Comparison of ENCODE assay signal across 8 mouse cellular contexts in genomic region chr12:84192280-84192679, GRCm38 (mm10). TPM values are rescaled to one million over a fixed set of nuclear protein-coding genes. Genes with fewer than 3 reads are reported as not detected.
DNase-seq lines count a peak whose midpoint lies in the region; ATAC-seq lines count a peak whose summit lies in the region.

No protein-coding gene starts in this region.

- no peaks in the 10 kb centered on the region for H3K36me3 ChIP-seq in limb, embryonic 12.5 days
- no peaks in the 10 kb centered on the region for H3K36me3 ChIP-seq in neural tube, embryonic 15.5 days

- peak overlapping the region; percentile 91 for H3K9ac ChIP-seq in limb, embryonic 12.5 days (replicated peaks)
- H3K9ac ChIP-seq in neural tube, embryonic 15.5 days (replicated peaks), result peak overlapping the region; percentile 85

- H3K4me2 ChIP-seq in limb, embryonic 12.5 days, result peak overlapping the region; percentile 98
- H3K4me2 ChIP-seq in neural tube, embryonic 15.5 days, result peak overlapping the region; percentile 92

- no peak for ATAC-seq in limb, embryonic 12.5 days (ENCODE audit: insufficient number of reproducible peaks, insufficient read depth, low FRiP score, low TSS enrichment, low read depth)
- ATAC-seq in neural tube, embryonic 15.5 days (ENCODE audit: low FRiP score), result no peak

- peaks cover 86% of the 10 kb centered on the region for H3K4me1 ChIP-seq in limb, embryonic 12.5 days (replicated peaks)
- peaks cover 79% of the 10 kb centered on the region for H3K4me1 ChIP-seq in neural tube, embryonic 15.5 days

- 2% methylated on average over 13 of the region's 13 CpGs for WGBS in limb, embryonic 12.5 days
- 1% methylated on average over 13 of the region's 13 CpGs for WGBS in neural tube, embryonic 15.5 days

- 0 out of 2 replicates have a peak, but pooled peaks cover 5% of the 10 kb centered on the region for H3K27me3 ChIP-seq in limb, embryonic 12.5 days
- H3K27me3 ChIP-seq in neural tube, embryonic 15.5 days (replicated peaks), result no peaks in the 10 kb centered on the region

- DNase-seq in cerebellum, adult 9-10 months, result peak; percentile 36
- DNase-seq in cerebellum, postnatal 36 days, result no peak
- peak; percentile 41 to 59 for DNase-seq in spleen, postnatal 36 days (ENCODE audit: low spot score in 2 of 2)
- DNase-seq in spleen, postnatal 4 days (ENCODE audit: low spot score in 2 of 2), result no peak
- DNase-seq in gastrocnemius, adult 18-20 months (ENCODE audit: low spot score), result no peak
- no peak for DNase-seq in layer of hippocampus, postnatal 14 days (ENCODE audit: low spot score in 2 of 2)

- no peak overlapping the region for H3K27ac ChIP-seq in limb, embryonic 12.5 days
- peak overlapping the region; percentile 94 for H3K27ac ChIP-seq in neural tube, embryonic 15.5 days (replicated peaks)

- peak overlapping the region; percentile 78 for H3K4me3 ChIP-seq in limb, embryonic 12.5 days (replicated peaks)
- peak overlapping the region; percentile 81 for H3K4me3 ChIP-seq in neural tube, embryonic 15.5 days (replicated peaks)

- no peaks in the 10 kb centered on the region for H3K9me3 ChIP-seq in limb, embryonic 12.5 days
- H3K9me3 ChIP-seq in neural tube, embryonic 15.5 days (replicated peaks), result no peaks in the 10 kb centered on the region

RNA-seq across cellular contexts. Expression of gene Elmsan1, which starts 26.4 kb away (rescaled TPM):
- 7.0 and 8.6 TPM in 2 replicates for polyA plus RNA-seq in limb, embryonic 12.5 days (2016; fragmentation: Nextera tagmentation; extraction: Ambion mirVana)
- polyA plus RNA-seq in neural tube, embryonic 15.5 days (2015; fragmentation: Nextera tagmentation; extraction: Ambion mirVana), result 4.0 and 5.4 TPM in 2 replicates
- 10 to 100 TPM in 1 of 2 experiments, 1 to 10 TPM in 1; 6.9 to 10.9 TPM for total RNA-seq in gastrocnemius, adult 18-20 months (2021)
- 10 to 100 TPM; 17.0 to 18.1 TPM for total RNA-seq in layer of hippocampus, postnatal 14 days (2021)

RNA-seq across cellular contexts. Expression of gene Pnma1, which starts 44.0 kb away (rescaled TPM):
- polyA plus RNA-seq in limb, embryonic 12.5 days (2016; fragmentation: Nextera tagmentation; extraction: Ambion mirVana), result 1.2 and 1.3 TPM in 2 replicates
- 3.2 and 3.8 TPM in 2 replicates for polyA plus RNA-seq in neural tube, embryonic 15.5 days (2015; fragmentation: Nextera tagmentation; extraction: Ambion mirVana)
- under 1 TPM in 1 of 2 experiments, not detected in 1; 0.11 TPM for total RNA-seq in gastrocnemius, adult 18-20 months (2021)
- 1 to 10 TPM; 3.3 to 4.5 TPM for total RNA-seq in layer of hippocampus, postnatal 14 days (2021)

Comparison
In these comparisons a context has a peak if more than half of its experiments do, and no peak if none do; other contexts are left out.
1. DNase-seq: peak in cerebellum, adult 9-10 months (single experiment) and spleen, postnatal 36 days (2 of 2); none in cerebellum, postnatal 36 days (0 of 2), spleen, postnatal 4 days (0 of 2), gastrocnemius, adult 18-20 months (single experiment) and layer of hippocampus, postnatal 14 days (0 of 2).